Mouse (Mus musculus) T-helper 1 cell (primary cell): Measurements from ENCODE around the gene Rims1.

Experiments used
- in situ Hi-C: fragments of 300-600 bp; cut with MboI, MseI; formaldehyde crosslinking; loops from one replicate; pipeline ENCODE4 v1.15.1; 2025; ENCODE audit warnings: high pct_unique_total_duplicates

Gene Rims1

GRCm38 (mm10) chr1:22252873-22253272, 552.9 kb downstream of the Rims1 start:
- in situ Hi-C loops = no loop called here

- in situ Hi-C loops = no loop called here
Observed at GRCm38 (mm10) chr1:22248898-22249386, 556.9 kb downstream of the Rims1 start.

GRCm38 (mm10) chr1:22245748-22246147, 560.0 kb downstream of the Rims1 start:
- in situ Hi-C loops = no loop called here
